Mouse (Mus musculus) thymus, postnatal 25 days (tissue): ENCODE results near the gene Zfp672.

Source experiments
- DNase-seq: peaks from one replicate; pipeline ENCODE4 v3.0.0; 2022

Gene Zfp672

DNA sequence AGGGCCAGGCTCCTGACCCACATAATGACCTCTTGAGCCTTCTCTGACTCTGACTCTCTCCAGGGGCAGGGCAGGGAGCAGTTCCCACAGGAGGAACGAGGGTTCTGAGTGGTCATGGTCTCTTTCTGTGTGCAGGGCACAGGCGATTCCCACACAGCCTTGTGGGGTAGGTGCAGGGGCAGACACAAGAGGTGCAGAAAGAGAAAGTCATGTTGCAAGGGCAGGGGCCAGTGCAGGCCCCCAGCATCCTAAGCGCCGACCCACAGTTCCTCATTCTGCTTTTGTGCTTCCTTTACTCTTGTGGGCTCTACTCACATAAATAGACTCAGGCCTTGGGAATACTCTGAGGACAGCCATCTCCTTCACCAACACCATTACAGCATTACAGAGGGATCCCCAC lies 54.4 kb downstream of the Zfp672 start:
- no peak for DNase-seq

- DNase-seq: no peak
Observed at GRCm38 (mm10) chr11:58274572-58274971, 55.6 kb downstream of the Zfp672 start, which contains the start of gene 4930438A08Rik. Gene 4930438A08Rik, plus strand, starts transcription at chr11:58274799.

- DNase-seq: no peak
Observed at GRCm38 (mm10) chr11:58268285-58268684, 61.9 kb downstream of the Zfp672 start.
